Mouse (Mus musculus) layer of hippocampus, postnatal 14 days (tissue): ENCODE results near the gene Xpnpep3. TPM values are rescaled to one million over a fixed set of nuclear protein-coding genes. Genes with fewer than 3 reads are reported as not detected.
A peak's percentile ranks its signal among the peaks of the same experiment; 100 is the strongest.

Experiments
- DNase-seq, 2 experiments: peaks; one replicate each; pipeline ENCODE4 v3.0.0; 2021 to 2022; ENCODE audit warnings: low spot score in 2 of 2, mixed read lengths in 1 of 2
- long read RNA-seq, 2 experiments: library from polyadenylated mRNA; stranded (forward); transcript quantifications; one replicate each; pipeline ENCODE4 v2.0.0; 2021
- total RNA-seq, 2 experiments: library from RNA; stranded (reverse); gene quantifications; 2 replicates each; pipeline ENCODE4 v1.2.3; 2021

Xpnpep3 gene
- total RNA-seq, result 10 to 100 TPM; 12.3 to 13.8 TPM
- long read RNA-seq, experiment 1, full-length matches to known transcripts, result 2 of 6 reads
- long read RNA-seq, experiment 1, partial matches to known transcripts, result 0 of 6 reads
- long read RNA-seq, experiment 1, other reads (novel, unspliced or antisense), result 4 of 6 reads
- long read RNA-seq, experiment 2, full-length matches to known transcripts, result 1 of 7 reads
- long read RNA-seq, experiment 2, partial matches to known transcripts, result 0 of 7 reads
- long read RNA-seq, experiment 2, other reads (novel, unspliced or antisense), result 6 of 7 reads

DNA sequence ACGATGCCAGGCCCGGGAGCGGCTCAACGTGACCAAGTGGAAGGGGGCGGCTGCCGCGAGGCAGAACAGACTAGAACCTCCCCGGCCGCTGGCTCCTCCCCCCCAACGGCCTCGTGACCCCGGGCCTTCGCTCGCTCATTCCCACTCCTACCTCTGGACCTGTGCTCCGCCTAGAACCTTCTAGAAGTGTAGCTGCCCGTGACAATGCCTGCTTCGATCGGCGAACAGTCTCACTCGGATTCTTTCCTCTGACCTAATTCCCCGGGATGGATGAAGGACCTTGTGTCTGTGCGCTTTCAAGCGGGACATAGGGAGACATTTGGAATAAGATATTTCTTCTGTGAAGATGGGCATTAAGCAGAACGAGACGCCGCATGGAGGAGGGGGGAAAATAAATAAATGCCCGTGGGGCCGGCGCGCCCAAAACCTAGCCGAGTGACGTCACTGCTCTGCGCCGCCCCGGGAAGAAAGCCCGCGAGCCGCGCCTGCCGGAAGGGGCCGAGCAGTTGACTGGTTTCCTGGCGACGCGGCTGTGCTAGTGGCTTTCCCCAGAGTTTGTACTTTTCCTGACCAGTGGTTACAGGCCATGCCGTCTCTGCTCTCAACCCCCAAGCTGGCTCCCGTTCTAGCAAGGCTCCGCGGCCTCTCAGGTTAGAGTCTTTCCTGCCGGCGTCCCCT is at the start of gene Xpnpep3, which contains the start of gene St13:
Gene Xpnpep3, plus strand, starts transcription at position 501 of the 678 bp plus-strand sequence.
Gene St13, minus strand, starts transcription at position 440 of the 678 bp plus-strand sequence.
- peak; percentile 97 to 99 for DNase-seq

DNA sequence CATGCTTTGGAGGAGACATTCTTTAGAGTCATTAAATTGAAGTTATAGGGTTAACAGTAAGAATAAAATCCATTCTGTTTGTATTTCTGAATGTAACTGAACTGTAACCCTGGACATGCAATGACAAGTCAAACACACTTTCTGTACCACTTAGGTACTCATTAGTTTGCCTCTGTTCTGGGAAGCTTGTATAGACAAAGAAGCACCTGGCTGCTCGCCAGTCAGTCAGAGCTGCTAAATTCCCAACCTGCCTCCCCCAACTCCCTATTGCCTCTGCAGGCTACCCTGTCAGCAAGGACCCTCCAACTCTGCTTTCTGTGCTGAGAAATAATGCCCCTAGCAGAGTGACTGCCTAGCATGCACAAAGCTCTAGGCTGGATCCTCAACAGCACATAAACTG is 49.5 kb upstream of the Xpnpep3 start:
- DNase-seq, result no peak

DNA sequence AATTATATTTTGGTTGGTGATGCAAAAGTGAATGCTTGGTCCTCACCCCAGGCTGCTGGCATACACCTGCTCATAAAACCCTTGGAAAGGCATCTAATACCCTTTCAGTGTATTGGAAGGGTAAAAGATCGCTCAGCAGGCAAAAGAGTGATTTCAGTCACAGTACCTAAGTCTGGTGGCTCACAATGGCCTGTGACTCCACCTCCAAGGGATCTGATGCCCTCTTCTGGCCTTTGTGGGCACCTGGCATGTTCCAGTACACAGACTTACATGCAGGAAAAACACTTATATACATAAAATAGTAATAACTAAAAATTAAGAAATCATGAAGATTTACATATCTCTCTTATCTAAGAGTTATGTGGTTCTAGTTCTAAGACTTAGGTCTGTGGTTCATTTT is 47.3 kb upstream of the Xpnpep3 start:
- DNase-seq, result no peak

DNA sequence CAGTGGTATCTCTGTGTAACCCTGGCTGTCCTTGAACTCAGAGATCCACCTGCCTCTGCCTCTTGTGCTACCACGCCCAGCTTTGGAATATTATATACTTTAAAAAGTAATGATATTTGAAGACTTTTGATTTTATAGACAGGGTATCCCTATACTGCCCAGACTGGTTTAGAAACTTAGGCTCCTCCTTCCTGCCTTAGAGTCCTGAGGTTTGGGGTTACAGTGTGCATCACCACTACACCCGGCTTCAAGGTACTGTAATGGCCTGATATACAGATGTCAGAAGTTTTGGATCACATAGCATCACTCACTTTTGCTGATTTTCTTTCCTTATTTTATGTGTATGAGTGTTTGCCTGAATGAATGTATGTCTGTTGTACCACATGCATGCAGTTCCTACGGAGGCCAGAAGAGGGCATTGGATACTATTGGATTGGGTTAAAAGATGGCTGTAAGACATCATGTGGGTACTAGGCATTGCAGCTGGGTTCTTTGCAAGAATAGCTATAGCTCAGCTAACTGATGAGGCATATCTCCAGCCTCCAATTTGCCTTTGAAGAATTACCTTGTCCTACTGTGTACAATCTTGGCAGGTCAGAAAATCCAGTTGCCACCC is 44.7 kb upstream of the Xpnpep3 start:
- DNase-seq, result no peak

DNA sequence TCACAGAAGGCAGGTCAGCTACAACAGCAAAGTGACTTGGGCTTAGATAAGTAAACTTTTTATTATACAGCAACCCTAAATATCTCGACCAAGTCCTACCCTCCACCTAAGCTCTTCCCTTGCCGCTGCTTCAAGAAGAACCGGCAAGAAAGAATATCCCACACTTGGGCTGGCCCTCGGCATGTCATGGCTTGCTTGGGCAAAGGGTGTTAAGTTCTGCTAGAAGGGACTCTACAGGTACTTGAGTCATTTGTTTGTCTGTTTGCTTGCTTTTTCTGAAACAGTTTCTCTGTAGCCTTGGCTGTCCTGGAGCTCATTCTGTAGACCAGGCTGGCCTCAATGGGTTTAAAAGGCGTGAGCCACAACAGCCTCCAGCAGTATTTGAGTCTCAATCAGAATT is 43.0 kb upstream of the Xpnpep3 start:
- DNase-seq, result no peak

DNA sequence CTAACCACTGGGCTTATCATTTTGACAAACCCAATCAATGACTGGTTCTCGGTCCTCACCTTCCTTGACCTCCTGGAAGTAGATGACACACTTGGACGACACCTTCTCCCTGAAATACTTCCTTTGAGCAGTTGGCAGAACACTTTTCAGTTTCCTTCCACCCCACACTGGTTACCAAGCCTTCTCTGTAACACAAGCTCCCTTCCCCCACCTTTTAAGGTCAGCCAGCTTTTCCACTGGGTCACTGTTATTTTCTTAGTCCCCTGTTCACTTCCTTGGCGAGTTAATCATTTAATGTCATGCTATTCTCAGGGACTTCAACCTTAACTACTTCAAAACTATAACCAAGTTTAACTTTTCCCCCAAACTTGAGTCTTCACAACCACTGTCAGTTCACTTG is 41.0 kb upstream of the Xpnpep3 start:
- DNase-seq, result no peak

DNA sequence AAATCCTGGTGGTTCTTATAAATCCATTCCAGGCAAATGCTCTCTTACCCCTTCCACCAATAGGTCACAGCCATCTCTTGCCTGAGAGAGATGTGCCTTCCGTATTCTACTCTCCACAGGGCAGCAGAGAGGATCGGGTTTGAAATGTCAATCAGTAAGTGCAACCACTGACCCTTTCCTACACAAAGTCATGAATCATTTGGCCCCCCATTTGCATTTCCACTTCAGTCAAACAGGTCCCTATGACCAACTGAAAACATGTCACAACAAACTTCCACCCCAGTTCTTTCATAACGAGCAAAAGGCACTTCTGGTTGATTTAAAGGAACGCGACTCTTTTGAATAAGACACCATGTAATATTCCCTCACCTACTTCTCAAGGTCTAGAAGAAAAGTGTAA is 40.5 kb upstream of the Xpnpep3 start:
- DNase-seq, result no peak

DNA sequence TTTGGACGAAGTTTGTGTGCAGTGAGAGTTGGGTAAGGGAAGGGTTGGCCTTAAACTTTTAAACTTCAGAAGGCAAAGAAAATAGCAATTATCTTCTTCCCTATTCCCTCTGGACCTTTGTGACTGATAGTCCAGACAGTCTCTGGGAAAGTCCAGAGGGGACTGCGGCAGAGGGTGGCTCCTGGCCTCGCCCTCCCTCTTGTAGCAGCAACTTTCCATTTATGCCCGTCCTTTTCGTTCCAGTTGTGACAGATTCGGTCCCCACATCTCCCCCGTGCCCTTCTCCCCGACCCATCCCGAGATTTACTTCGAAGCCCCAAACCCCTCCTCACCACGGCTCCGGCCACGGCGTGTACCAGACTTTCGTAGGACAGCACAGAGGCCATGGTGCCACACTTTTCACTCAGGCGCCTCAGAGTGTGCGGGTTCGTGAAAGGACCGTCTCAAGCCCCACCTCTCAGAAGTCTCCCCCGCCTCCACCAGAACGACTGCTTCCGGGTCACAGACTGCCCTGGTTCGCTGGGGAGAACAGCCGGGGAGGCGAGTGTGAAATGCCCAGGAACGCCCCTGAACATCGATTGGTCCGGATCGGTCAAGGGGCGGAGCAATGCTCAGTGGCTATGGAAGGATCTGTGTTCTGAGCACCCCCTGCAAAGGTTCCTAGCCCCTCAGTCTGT is 39.5 kb upstream of the Xpnpep3 start, which contains the start of gene Slc25a17:
Gene Slc25a17, minus strand, starts transcription at position 468 of the 677 bp plus-strand sequence.
- peak; percentile 88 to 96 for DNase-seq

DNA sequence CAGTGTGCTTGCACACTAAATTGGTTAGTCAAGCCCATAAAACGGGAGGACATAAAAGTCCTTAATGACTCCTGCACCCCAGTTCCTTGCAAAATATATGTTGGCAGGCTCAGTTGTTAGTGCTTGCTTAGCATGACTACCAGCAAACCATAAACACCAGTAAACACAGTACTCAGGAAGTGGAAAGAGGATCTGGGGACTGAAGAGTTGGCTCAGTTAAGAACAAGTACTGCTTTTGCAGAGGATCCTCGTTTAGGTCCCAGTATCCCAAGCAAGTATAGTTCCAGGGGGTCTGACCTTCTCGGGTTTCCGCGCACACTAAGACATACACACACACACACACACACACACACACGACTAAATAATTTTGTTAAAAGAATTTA is 38.9 kb upstream of the Xpnpep3 start:
- DNase-seq, result no peak

DNA sequence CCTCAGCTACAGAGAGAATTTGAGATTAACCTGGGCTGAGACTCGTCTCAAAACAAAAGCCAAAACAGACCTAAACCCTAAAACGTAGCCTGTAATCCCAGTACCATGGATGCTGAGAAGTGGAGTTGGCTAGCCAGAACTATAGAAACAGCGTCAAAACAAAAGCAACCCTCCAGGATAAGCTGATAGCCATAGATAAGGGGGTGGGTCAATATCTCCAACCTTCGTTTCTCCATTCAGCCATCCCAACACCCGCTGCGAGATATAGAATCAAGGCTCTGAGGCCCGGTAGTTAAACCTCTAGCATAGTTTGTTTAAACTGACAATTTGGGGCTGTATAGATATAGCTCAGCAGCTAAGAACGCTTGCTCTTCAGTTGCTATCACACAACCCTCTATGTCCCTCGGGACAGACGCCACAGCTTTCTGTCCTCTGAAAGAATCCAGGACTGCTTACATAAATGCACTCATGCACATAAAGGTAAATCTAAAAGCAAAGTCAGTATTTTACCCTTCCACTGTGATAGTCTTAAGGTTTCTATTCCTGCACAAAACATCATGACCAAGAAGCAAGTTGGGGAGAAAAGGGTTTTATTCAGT is 38.4 kb upstream of the Xpnpep3 start:
- no peak for DNase-seq

DNA sequence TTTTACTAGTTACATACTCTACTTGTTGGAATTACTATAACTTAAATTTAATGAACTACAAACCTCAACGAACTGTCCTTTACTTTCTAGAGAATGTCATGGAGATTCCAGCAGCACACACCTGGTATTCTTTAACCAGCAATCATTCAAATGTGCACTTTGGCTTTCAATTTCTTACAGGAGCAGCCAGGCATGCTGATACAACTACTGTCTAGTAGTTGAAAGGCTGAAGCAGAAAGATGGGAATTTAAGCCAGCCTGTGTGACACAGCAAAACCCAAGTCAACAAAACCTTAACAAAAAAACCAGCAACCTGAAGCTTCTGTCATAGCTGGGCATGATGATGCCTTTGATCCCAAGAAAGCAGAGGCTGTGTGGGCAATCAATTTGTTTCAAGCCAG is 37.4 kb upstream of the Xpnpep3 start:
- DNase-seq, result no peak

DNA sequence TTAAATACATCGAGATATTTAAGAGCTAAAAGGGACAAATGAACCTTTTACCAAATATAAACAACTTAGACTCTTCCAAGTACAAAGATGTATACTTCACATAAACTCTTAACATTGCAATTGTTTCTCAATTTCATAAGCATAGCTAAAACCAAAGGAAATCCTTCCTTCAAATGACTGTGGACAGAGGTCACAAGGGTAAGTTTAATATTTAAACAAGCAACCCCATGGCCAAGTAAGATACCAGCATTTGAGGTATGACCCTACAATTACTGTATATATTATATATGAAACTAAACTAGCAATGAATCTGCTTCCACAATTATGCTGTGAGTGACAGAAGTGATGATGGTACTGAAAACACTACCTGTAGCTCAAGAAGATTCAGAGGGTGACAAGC is 35.7 kb upstream of the Xpnpep3 start:
- no peak for DNase-seq

DNA sequence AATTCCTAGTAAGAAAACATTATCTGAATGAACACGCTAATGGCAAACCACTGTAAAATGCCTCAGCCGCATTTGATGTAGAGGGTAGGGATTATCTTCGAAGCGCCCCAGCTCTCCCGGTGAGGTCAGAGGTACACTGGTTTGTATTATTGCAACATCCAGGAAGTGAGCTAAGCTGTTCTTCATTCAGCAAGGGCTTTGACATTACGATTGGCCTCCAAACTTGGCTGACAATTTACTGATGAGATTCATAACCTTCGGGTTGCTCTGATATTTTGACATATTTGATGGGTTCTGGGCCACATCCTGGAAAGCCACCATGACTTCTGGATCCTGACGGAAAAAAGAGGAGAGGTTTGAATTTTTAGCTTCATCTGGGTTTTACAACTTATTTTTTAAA is 34.7 kb upstream of the Xpnpep3 start:
- no peak for DNase-seq

DNA sequence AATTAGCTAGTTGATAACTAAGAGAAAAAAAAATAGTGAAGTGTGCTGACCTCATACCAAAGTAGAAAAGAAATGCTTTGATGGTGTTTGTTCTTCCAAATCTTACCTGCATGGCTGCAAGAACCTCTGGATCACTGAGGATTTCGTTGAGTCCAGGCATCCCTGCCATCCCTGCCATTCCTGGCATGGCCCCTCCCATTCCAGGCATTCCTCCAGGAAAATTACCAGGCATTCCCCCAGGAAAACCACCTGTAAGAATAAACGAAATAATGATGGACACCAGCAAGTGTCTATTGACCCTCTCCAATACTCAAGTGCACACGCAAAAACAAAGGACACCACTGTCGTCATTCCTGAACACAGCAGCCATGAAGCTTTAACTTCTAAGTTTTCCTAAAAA is 33.7 kb upstream of the Xpnpep3 start:
- no peak for DNase-seq

DNA sequence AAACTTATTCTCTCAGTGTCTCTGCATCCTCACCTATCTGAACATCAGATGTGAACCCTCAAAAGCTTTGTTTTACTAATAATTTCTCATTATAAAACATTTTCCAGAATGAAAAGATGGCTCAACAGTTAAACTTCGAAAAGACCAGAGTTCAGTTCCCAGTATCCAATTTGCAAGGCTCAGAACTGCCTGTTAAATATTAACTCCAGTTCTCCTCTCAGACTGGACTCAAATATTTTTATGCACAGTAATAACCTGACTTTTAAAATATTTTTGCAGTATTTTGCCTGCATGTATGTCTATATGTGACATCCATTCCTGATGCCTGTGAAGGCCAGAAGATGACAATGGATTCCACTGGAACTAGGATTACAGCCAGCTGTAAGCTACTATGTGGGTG is 31.3 kb upstream of the Xpnpep3 start:
- no peak for DNase-seq

DNA sequence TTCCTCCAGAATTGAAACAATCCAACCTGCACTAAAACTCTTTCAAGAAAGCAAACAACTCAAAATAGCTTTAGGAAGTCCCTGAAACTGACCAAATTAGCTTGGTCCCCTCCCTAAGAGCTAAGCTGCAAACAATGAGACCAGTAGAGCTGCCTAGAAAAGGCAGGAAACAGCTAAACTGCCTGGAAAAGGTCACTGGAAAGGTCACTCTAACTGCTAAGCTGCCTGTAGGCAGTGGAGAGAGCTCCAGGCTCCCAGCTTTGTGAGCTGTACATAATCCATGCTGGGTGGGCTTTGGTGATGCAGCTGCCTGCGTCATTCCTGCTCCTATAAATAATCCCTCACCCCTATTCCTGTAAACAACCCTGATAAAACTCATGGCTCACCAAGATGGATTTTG is 29.6 kb upstream of the Xpnpep3 start:
- no peak for DNase-seq

DNA sequence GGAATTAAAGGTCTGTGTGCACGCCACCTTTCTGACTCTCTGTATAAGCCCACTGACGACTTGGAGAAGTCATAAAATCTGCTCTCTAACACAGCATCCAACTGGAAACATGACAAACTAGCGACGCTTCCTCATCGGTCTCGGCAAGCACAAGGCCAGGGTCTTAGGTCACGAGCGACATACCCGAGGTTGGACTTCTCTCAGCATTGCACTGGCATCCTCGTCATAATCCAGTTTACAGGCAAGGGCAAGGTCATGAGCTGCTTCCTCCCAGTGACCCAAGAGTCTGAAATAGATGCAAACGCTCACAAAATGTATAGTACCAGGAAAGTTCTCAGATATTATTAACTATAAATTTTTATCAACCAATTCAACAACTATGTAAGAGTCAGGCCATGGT is 25.3 kb upstream of the Xpnpep3 start:
- DNase-seq, result no peak

DNA sequence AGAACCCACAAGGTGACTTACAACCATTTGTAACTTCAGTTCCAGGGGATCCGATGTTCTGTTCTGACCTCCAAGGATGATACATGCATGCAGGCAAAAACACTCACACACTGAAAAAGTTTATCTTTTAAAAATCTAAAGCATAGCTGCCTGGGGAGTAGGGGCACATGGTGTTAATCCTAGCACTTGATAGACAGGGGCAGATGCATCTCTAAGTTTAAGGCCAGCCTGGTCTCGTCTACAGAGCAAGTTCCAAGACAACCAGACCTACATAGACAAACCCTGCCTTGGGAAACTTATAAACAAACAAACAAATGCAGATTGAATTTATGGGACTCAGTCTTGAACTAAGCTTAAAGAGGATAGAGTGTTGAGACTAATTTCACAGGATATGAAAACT is 21.1 kb upstream of the Xpnpep3 start:
- DNase-seq, result no peak

DNA sequence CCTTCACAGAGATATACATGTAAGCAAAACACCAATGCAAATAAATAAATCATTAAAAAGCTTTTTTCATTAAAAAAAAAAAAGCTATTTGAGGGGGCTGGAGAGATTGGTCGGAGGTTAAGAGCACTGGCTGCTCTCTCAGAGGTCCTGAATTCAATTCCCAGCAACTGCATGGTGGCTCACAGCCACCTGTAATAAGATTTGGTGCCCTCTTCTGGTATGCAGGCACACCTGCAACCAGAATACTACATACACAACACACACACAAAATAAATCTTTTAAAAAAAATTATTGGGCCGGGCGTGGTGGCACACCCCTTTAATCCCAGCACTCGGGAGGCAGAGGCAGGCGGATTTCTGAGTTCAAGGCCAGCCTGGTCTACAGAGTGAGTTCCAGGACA is 13.6 kb upstream of the Xpnpep3 start:
- DNase-seq, result no peak

DNA sequence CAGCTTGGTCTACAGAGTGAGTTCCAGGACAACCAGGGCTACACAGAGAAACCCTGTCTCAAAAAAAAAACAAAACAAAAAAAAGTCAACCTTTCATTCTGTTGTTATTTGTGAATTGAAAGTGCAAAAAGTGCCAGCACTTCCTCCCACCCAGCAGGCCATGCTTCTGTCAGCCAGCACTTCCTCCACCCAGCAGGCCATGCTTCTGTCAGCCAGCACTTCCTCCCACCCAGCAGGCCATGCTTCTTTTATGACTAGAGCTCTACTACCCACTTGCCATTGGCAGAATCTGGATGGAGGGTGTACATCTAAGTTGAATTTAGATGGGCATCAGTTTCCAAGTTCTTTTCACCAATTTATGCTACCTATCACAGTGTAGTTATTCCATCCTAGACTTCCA is 6.9 kb upstream of the Xpnpep3 start:
- peak; percentile 19 to 61 for DNase-seq

DNA sequence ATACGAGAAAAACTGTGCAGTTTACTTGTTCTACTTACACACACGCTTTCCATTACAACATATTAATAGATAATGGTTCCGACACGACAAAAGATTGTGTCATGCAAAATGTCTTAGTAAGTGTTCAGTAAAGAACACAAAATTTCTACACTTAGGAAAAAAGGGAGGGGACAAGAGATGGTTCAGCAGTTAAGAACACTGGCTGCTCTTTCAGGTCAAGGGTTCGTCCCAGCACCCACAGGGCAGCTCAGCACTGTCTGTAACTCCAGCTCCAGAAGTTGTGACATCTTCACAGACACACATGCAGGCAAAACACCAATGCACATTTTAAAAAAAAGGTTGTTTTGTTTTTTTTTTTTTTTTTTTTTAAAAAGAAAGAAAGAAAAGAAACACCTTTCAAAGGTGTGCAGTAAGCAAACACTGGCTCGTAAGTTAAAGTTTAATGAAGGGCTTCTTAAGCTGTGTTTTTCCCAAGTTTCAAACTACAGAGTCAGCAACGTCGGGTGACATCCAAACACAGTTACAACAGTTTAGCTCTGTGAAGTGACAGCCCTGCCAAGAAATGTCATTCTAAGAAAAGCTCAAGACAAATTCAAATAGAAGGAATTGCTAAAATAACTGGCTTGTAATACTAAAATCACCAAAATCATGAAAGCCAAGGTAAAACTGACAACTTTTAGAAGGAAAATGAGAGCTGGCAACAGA is 5.6 kb upstream of the Xpnpep3 start:
- no peak for DNase-seq
